Mouse (Mus musculus): Measurements from ENCODE around the gene D17H6S53E. TPM values are rescaled to one million over a fixed set of nuclear protein-coding genes. Genes with fewer than 3 reads are reported as not detected.
A peak's percentile ranks its signal among the peaks of the same experiment; 100 is the strongest.
"Not testable (repeated sequence)": the region's sequence is repeated elsewhere in the genome, so short reads cannot be mapped to it uniquely, and the experiment has no call there.

Gene D17H6S53E
- polyA plus RNA-seq, 1 experiment from 2014 or later, result 7.8 TPM

DNA sequence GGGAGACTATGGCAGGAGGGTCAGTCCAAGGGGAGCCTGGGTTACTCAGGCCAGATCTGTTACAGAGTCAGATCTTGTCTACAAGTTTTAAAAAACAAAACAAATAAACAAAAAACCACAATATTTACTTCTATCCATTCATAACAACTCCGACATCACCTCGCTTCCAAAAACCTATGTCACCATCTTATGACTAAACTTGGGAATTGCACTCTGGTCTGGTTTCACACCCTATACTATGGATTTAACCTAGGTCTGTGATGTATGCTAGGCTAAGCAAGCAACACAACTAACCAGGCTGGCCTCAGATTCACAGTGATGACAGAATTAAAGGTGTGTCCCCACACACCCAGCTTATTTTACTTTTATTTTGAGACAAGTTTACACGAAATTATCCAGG, 19.7 kb upstream of the D17H6S53E start:
- Histone ChIP-seq H3K9me3 (replicated peaks; ENCODE audit: control insufficient read depth, low read length, poor library complexity, severe bottlenecking) (no peaks in the 10 kb centered on the region), H3K4me2 (ENCODE audit: low read length) (no peak overlapping the region), H3K9ac (ENCODE audit: low read depth, low read length) (no peak overlapping the region), H3K4me3 (ENCODE audit: low read depth, low read length) (no peak overlapping the region), H3K4me1 (ENCODE audit: control insufficient read depth, insufficient read depth, low read length) (no peaks in the 10 kb centered on the region; the same call in 1 of the 2 replicates), H3K27ac (ENCODE audit: low read length) (no peak overlapping the region), H3K27me3 (ENCODE audit: control insufficient read depth, insufficient read depth, low read depth, low read length) (no peaks in the 10 kb centered on the region; the same call in 1 of the 2 replicates), H3K36me3 (ENCODE audit: control insufficient read depth, insufficient read depth, low read length) (peaks cover 16% of the 10 kb centered on the region)
- ATAC-seq, result no peak
- 64% methylated on average over 3 of the region's 3 CpGs for WGBS

DNA sequence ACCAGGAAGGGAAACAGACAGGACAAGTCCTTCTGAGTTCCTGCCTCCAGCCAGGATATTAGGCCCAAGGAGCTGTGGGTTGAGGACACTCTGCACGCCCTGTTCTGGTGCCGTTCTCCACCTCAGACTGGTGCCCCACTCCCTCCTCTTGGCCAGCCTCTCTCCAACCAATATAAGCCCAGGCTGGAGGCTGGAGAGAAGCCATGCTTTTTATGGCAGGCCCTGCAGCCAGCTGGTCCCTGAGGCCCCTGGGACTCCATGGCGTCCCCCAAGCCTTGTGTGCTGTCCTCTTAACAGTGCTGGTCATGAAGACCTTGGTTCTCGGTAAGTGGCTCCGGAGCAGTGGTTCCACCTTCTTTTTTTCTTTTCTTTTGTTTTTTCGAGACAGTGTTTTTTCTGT, 18.1 kb upstream of the D17H6S53E start, which contains the start of gene Ly6g5c:
Ly6g5c (plus strand) TSS at position 183 of the 400 bp plus-strand sequence.
- Histone ChIP-seq H3K4me1 (ENCODE audit: control insufficient read depth, insufficient read depth, low read length) (no peaks in the 10 kb centered on the region; the same call in 1 of the 2 replicates), H3K27ac (ENCODE audit: low read length) (no peak within 1 kb of the TSS), H3K9me3 (replicated peaks; ENCODE audit: control insufficient read depth, low read length, poor library complexity, severe bottlenecking) (no peaks in the 10 kb centered on the region), H3K9ac (ENCODE audit: low read depth, low read length) (no peak within 1 kb of the TSS), H3K27me3 (ENCODE audit: control insufficient read depth, insufficient read depth, low read depth, low read length) (no peaks in the 10 kb centered on the region; the same call in 1 of the 2 replicates), H3K36me3 (ENCODE audit: control insufficient read depth, insufficient read depth, low read length) (peaks cover 8% of the 10 kb centered on the region; the same call in 1 of the 2 replicates), H3K4me3 (ENCODE audit: low read depth, low read length) (no peak within 1 kb of the TSS), H3K4me2 (ENCODE audit: low read length) (no peak within 1 kb of the TSS)
- no peak for ATAC-seq
- 87% methylated on average over 6 of the region's 6 CpGs for WGBS

- H3K4me1 ChIP-seq (ENCODE audit: control insufficient read depth, insufficient read depth, low read length), result no peaks in the 10 kb centered on the region
- ATAC-seq, result no peak
- H3K27me3 ChIP-seq (ENCODE audit: control insufficient read depth, insufficient read depth, low read depth, low read length), result no peaks in the 10 kb centered on the region; the same call in 1 of the 2 replicates
- WGBS, result 67% methylated on average over 9 of the region's 9 CpGs
- no peak overlapping the region for H3K9ac ChIP-seq (ENCODE audit: low read depth, low read length)
- H3K4me2 ChIP-seq (ENCODE audit: low read length), result no peak overlapping the region
- no peaks in the 10 kb centered on the region for H3K9me3 ChIP-seq (replicated peaks; ENCODE audit: control insufficient read depth, low read length, poor library complexity, severe bottlenecking)
- H3K27ac ChIP-seq (ENCODE audit: low read length), result no peak overlapping the region
- peaks cover 16% of the 10 kb centered on the region for H3K36me3 ChIP-seq (ENCODE audit: control insufficient read depth, insufficient read depth, low read length)
- no peak overlapping the region for H3K4me3 ChIP-seq (ENCODE audit: low read depth, low read length)
These were observed 14.4 kb upstream of the D17H6S53E start for GRCm38 (mm10) chr17:35111774-35112173.

- Histone ChIP-seq H3K36me3 (ENCODE audit: control insufficient read depth, insufficient read depth, low read length) (peaks cover 31% of the 10 kb centered on the region), H3K27ac (ENCODE audit: low read length) (no peak within 1 kb of the TSS)
- 89% methylated on average over 8 of the region's 8 CpGs for WGBS
These were observed 10.8 kb upstream of the D17H6S53E start, which contains the start of gene Ly6g5b for GRCm38 (mm10) chr17:35115046-35116019. Gene Ly6g5b (minus strand): TSS chr17:35115428.

GRCm38 (mm10) chr17:35120745-35121142, 5.4 kb upstream of the D17H6S53E start:
- H3K36me3 ChIP-seq (ENCODE audit: control insufficient read depth, insufficient read depth, low read length), result peaks cover 19% of the 10 kb centered on the region
- H3K4me1 ChIP-seq (ENCODE audit: control insufficient read depth, insufficient read depth, low read length), result peaks cover 18% of the 10 kb centered on the region
- no peaks in the 10 kb centered on the region for H3K27me3 ChIP-seq (ENCODE audit: control insufficient read depth, insufficient read depth, low read depth, low read length)

More at GRCm38 (mm10) chr17:35115046-35116019, 10.8 kb upstream of the D17H6S53E start, which contains the start of gene Ly6g5b:
- H3K9ac ChIP-seq (ENCODE audit: low read depth, low read length), result no peak within 1 kb of the TSS
- no peak within 1 kb of the TSS for H3K4me3 ChIP-seq (ENCODE audit: low read depth, low read length)
- ATAC-seq, result no peak
- H3K4me2 ChIP-seq (ENCODE audit: low read length), result no peak within 1 kb of the TSS
- H3K4me1 ChIP-seq (ENCODE audit: control insufficient read depth, insufficient read depth, low read length), result peaks cover 8% of the 10 kb centered on the region
- H3K27me3 ChIP-seq (ENCODE audit: control insufficient read depth, insufficient read depth, low read depth, low read length), result no peaks in the 10 kb centered on the region; the same call in 1 of the 2 replicates
- H3K9me3 ChIP-seq (replicated peaks; ENCODE audit: control insufficient read depth, low read length, poor library complexity, severe bottlenecking), result no peaks in the 10 kb centered on the region

DNA sequence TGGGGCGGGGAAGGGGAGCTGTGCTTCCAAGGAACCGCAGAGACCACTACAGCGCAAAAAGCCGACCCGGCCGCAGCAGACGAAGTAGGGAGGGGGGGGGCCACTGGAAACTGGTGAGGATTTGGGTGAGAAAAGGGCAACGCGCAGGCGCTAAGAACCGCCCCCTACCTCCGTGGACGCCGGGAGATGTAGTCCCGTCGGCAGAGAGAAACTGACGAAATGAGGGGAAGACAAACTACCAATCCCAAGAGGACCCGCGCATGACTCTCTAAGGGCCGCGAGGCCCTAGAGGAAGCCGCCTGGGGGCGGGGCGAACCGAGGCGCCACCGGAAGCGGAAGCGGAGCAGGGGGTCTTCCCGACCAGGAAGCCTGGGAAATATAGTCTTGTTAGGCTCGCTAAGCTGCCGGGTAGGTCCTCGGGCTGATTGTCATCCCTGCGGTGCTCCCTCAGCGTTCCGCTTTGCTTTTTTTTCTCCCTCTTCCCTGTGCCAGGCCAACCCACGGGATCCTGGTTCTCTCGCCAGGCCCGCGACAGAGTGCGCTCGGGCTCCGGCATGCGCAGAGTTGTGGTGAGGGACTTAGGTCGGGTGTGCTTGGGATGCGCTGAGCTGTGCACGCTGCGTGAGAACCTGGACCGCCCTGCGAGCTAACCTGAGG, 4.9 kb upstream of the D17H6S53E start, which contains the start of gene Gpank1:
Gpank1 (plus strand) TSS at position 313 of the 657 bp plus-strand sequence.
- Histone ChIP-seq H3K9ac (ENCODE audit: low read depth, low read length) (peak within 1 kb of the TSS; percentile 92), H3K27me3 (ENCODE audit: control insufficient read depth, insufficient read depth, low read depth, low read length) (no peaks in the 10 kb centered on the region), H3K4me3 (ENCODE audit: low read depth, low read length) (peak within 1 kb of the TSS; percentile 89), H3K36me3 (ENCODE audit: control insufficient read depth, insufficient read depth, low read length) (peaks cover 17% of the 10 kb centered on the region), H3K4me1 (ENCODE audit: control insufficient read depth, insufficient read depth, low read length) (peaks cover 18% of the 10 kb centered on the region), H3K27ac (ENCODE audit: low read length) (peak within 1 kb of the TSS; percentile 89), H3K9me3 (replicated peaks; ENCODE audit: control insufficient read depth, low read length, poor library complexity, severe bottlenecking) (no peaks in the 10 kb centered on the region), H3K4me2 (ENCODE audit: low read length) (peak within 1 kb of the TSS; percentile 94)
- WGBS, result under 1% methylated on average over 49 of the region's 50 CpGs
- peak; percentile 95 for ATAC-seq

More at GRCm38 (mm10) chr17:35120745-35121142, 5.4 kb upstream of the D17H6S53E start:
- ATAC-seq, result peak; percentile 8; the same call in 1 of the 2 replicates
- H3K4me2 ChIP-seq (ENCODE audit: low read length), result peak overlapping the region; percentile 94
- WGBS, result under 1% methylated on average over 33 of the region's 33 CpGs
- H3K9ac ChIP-seq (ENCODE audit: low read depth, low read length), result peak overlapping the region; percentile 92
- no peaks in the 10 kb centered on the region for H3K9me3 ChIP-seq (replicated peaks; ENCODE audit: control insufficient read depth, low read length, poor library complexity, severe bottlenecking)
- H3K4me3 ChIP-seq (ENCODE audit: low read depth, low read length), result peak overlapping the region; percentile 89
- peak overlapping the region; percentile 74 for H3K27ac ChIP-seq (ENCODE audit: low read length)

GRCm38 (mm10) chr17:35121871-35122303, 4.3 kb upstream of the D17H6S53E start, which contains the start of gene Csnk2b:
Gene Csnk2b (minus strand): TSS chr17:35122053.
- H3K27me3 ChIP-seq (ENCODE audit: control insufficient read depth, insufficient read depth, low read depth, low read length), result no peaks in the 10 kb centered on the region
- H3K9me3 ChIP-seq (replicated peaks; ENCODE audit: control insufficient read depth, low read length, poor library complexity, severe bottlenecking), result no peaks in the 10 kb centered on the region
- H3K4me1 ChIP-seq (ENCODE audit: control insufficient read depth, insufficient read depth, low read length), result peaks cover 24% of the 10 kb centered on the region
- H3K9ac ChIP-seq (ENCODE audit: low read depth, low read length), result peak within 1 kb of the TSS; percentile 92
- peak within 1 kb of the TSS; percentile 89 for H3K4me3 ChIP-seq (ENCODE audit: low read depth, low read length)
- under 1% methylated on average over 19 of the region's 19 CpGs for WGBS
- H3K4me2 ChIP-seq (ENCODE audit: low read length), result peak within 1 kb of the TSS; percentile 94
- peak; percentile 14 for ATAC-seq
- peak within 1 kb of the TSS; percentile 89 for H3K27ac ChIP-seq (ENCODE audit: low read length)
- H3K36me3 ChIP-seq (ENCODE audit: control insufficient read depth, insufficient read depth, low read length), result peaks cover 16% of the 10 kb centered on the region

DNA sequence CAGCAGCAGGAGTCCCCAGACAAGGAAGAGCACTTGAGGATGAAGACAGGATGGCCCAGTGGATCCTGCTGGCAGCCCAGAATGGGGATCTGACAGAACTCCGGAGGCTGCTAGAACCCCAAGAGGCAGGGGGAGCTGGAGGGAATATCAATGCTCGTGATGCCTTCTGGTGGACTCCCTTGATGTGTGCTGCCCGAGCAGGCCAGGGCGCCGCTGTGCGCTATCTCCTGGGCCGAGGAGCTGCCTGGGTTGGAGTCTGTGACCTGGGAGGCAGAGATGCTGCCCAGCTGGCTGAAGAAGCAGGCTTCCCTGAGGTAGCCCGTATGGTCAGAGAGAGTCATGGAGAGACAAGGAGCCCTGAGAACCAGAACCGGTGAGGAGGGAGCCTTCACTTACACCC, 2.9 kb upstream of the D17H6S53E start:
- not testable (repeated sequence) for H3K36me3 ChIP-seq (ENCODE audit: control insufficient read depth, insufficient read depth, low read length)

More for the DNA sequence above, 2.9 kb upstream of the D17H6S53E start:
- not testable (repeated sequence) for H3K4me2 ChIP-seq (ENCODE audit: low read length); H3K27ac ChIP-seq (ENCODE audit: low read length); H3K9ac ChIP-seq (ENCODE audit: low read depth, low read length); ATAC-seq; H3K4me3 ChIP-seq (ENCODE audit: low read depth, low read length); H3K27me3 ChIP-seq (ENCODE audit: control insufficient read depth, insufficient read depth, low read depth, low read length); H3K9me3 ChIP-seq (replicated peaks; ENCODE audit: control insufficient read depth, low read length, poor library complexity, severe bottlenecking)
- WGBS, result 91% methylated on average over 9 of the region's 9 CpGs
- H3K4me1 ChIP-seq (ENCODE audit: control insufficient read depth, insufficient read depth, low read length), result peaks cover 33% of the 10 kb centered on the region
